Mouse (Mus musculus) left cerebral cortex, adult 8-10 months (tissue): ENCODE results near the gene Hsd17b7. TPM values are rescaled to one million over a fixed set of nuclear protein-coding genes. Genes with fewer than 3 reads are reported as not detected.

ENCODE experiments used
- total RNA-seq, 4 experiments: library from RNA; stranded (reverse); gene quantifications; 2 replicates each; pipeline ENCODE4 v1.2.4; 2022

Hsd17b7 gene
- total RNA-seq, 4 experiments from 2014 or later = 15.9 to 19.6 (median 19.0) TPM

Other genes starting within 250 kb of the Hsd17b7 start
- gene Rgs4, start 221.6 kb downstream of the Hsd17b7 start, total RNA-seq = 100 to 1,000 TPM; 299 to 399 (median 336) TPM
- 10 to 100 TPM; 17.1 to 20.5 (median 18.0) TPM for gene Ccdc190, start 40.6 kb downstream of the Hsd17b7 start, total RNA-seq
- gene Ddr2, start 141.5 kb upstream of the Hsd17b7 start, total RNA-seq = 1 to 10 TPM; 5.4 to 8.3 (median 6.5) TPM
- 10 to 100 TPM; 55.4 to 72.9 (median 60.0) TPM for gene Uap1, start 205.7 kb upstream of the Hsd17b7 start, total RNA-seq
- gene Uhmk1, start 246.2 kb upstream of the Hsd17b7 start, total RNA-seq = 100 to 1,000 TPM; 129 to 147 (median 140) TPM